Mouse (Mus musculus) right cerebral cortex, adult 18-20 months (tissue): ENCODE data around the gene Gucy2e.

Experiments used
- DNase-seq: peaks from one replicate; pipeline ENCODE4 v3.0.0; 2022; ENCODE audit warnings: mixed read lengths

Gucy2e gene

DNA sequence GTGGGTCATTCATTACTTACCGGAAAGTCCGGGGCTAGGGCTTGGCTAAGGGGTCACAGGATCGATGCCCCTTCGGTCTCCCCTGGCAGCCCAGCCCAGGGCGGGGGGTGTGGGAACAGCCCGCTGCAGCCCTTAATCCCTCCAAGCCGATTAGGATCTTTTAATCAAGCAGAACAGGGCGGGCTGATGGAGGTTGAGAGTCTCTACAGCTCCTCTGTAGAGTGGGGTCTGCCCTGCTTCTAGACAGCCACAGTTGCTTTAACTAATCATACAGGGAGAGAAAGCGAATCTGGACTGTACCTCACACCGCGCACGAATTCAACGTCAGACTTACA, at the start of gene Gucy2e:
Gucy2e (minus strand) TSS at position 111 of the 335 bp plus-strand sequence.
- DNase-seq, result no peak

DNA sequence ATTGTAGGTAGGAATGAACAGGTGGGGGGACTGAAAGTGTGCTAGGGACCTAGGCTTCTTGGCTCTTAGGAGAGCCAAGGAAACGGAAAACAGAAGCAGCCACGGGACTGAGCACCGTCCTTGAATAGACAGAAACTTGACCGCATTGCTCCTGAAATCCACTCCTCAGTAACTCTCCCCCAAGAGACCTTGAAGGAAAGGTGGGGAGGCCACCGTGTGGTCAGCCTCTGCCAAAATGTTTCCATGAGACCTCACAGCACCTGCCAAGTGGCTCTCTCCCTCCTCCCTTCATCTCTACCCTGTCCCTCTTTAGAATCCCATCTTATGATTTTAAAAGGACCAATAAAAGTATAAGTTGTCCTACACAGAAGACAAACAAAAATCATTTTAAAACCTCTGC, 40.4 kb upstream of the Gucy2e start:
- DNase-seq, result no peak

DNA sequence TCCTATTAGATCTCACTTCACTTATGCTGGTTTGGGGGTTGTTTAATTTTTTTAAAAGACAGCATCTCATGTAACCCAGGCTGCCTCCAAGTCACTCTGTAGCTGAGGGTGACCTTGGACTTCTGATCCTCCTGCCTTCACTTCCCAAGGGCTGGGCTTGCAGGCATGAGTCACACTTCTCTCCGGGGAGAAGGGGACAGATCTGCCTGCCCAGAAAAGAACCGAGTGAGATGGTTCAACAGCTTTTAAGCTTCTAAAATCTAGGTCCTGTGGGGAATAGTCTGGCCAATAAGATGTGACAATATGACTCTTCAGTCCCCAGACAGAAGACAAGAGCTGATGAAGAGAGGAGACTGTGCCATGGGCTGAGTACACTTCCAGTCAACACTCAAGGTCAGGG, 39.2 kb upstream of the Gucy2e start:
- DNase-seq, result no peak

DNA sequence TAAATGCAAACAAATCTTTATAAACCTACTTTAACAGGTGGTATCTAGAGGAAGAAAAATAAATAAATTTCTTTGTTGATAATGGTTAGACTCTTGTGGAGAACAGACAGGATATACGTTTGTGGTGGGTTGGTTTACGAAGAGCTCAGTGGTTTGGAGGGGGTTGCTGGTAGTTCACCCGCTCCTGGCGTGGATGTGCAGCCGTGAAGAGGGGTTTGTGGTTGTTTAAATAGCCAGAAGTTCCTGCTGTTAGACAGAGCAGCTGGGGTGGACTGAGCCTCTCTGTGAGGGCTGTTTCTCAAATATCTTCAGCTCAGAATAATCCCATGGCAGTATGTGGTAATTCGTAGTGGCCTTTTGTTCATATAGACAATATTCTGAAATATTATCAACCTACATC, 38.8 kb upstream of the Gucy2e start:
- DNase-seq, result no peak

DNA sequence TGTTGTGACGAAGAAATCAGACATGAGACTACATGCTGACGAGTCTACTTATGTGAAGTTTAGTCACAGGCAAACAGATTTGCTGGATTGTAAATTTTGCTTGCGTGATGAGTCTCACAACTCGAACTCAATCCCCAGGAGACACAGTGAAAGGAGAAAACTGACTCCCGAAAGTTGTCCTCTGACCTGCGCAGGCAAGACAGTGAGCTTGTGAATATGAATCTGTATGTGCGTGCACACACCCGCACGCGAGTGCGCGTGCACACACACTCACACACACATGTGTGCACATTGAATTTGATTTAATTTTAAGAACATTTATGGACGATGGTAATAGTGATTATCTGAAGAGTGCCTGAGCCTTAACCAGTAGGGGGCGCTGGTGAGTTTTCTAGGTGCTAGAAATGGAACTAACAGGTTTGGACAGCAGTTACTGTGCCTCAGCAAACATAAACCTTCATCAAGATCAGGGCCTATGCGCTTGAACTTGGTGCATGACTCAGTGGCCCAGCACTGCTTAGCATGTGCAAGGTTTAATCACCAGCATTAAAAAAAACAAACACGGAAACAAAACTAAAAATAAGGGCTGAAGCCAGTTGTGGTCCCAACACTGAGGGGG, 35.4 kb upstream of the Gucy2e start:
- DNase-seq, result peak; percentile 79

DNA sequence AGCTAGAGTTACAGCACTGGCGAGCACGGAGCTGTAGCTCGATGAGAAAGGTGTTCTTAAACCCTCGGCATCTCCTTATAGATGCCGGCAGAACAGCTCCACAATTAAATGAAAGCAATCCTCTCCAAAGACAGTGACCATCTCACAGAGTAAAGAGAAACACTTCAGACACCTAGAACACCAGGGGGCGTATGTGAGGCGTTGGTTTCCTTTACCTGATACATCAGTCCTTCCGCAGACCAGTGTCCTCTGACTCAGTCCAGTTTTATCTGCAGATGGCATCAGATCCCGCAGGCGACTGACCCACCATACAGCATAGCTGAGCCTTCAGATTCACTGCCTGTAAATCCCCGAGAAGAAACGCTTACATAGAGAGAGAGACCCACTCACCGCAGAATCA, 32.7 kb upstream of the Gucy2e start:
- DNase-seq, result peak; percentile 78

DNA sequence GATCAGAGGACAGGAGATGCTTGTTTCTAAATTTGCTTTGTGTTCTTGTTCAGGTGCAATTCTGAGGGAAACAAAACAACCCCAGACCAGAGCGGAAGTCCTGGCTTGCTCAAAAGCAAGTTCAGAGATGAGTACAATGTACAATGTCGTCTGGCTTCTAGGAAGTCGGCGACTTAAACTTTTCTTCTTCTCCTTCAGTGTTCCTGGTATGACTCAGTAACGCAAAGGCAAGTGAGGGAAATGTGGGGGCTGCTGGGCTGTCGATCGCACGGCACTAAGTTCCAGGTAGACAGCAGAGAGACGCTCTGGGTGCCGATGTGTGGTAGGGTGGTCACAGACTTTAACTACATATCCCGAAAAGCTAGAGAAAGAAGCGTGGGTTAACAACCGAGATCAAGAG, 31.3 kb upstream of the Gucy2e start:
- DNase-seq, result peak; percentile 19

DNA sequence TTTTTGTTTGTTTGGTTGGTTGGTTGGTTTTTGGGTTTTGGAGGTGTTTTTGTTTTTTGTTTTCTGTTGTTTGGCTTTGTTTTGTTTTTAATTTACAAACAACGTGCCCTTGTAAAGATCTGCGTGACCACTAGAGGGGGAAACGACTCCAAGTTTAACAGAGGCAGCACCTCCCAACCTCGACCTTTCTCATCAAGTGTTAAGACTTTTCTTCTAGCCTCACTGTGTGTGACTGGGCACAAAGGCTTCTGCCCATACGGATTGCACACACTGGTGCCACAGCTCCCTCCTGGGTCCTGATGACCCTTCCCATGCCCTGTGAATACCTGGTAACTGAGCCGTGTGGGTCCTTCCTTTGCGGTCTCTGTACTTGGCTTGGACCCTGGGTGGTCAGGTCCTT, 30.5 kb upstream of the Gucy2e start:
- no peak for DNase-seq

DNA sequence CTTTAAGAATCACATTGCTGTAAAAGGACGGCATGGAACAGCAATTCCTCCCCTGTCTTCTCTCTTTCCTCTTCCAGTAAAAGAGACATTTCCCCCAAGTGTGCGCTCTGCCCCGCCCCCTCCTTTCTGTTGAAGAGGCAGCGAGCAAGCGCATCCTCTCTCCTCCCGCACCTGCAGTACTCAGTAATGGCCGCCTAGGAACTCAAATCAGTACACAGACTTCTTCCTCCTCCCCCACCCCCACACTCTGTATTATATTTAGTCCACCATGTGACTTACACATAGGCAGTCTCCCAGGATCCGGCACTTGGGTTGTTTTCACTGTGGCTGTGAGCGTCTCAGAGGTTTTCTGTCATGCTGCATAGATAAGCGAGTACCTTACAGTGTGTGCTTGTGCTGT, 29.4 kb upstream of the Gucy2e start:
- DNase-seq, result peak; percentile 91

DNA sequence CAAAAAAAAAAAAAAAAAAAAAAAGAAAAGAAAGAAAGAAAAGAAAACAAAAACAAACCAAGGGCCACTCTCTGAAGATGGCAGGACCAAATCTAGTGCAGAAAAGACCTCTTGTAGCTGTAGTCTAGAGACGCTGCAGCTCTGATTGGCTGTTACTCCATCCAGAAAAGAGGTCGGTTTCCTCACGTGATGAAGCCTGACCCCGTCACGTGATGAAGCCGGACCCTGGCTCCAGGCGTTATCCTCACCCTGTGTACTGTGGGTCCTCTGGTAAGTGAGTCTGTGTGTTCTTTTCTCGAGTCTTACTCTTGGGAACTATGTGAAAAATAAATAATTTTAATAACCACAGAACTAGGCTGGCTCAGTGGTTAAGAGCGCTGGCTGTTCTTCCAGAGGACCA, 28.6 kb upstream of the Gucy2e start:
- no peak for DNase-seq

DNA sequence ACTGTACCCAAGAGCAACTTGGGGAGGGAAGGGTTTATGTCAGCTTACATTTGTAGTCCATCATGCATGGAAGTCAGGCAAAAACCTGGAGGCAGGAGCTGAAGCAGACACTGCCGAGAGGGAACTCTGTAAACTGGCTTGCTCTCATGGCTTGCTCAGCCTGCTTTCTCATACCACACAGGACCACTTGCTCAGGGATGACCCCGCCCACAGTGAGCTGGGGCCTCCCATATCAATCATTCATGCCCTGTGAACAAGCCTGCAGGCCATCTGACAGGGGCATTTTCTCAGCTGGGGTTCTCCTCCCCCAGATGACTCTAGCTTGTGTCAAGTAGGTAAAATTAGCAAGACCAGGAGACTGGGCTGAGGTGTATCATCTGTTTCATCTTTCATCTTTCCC, 27.4 kb upstream of the Gucy2e start:
- no peak for DNase-seq

DNA sequence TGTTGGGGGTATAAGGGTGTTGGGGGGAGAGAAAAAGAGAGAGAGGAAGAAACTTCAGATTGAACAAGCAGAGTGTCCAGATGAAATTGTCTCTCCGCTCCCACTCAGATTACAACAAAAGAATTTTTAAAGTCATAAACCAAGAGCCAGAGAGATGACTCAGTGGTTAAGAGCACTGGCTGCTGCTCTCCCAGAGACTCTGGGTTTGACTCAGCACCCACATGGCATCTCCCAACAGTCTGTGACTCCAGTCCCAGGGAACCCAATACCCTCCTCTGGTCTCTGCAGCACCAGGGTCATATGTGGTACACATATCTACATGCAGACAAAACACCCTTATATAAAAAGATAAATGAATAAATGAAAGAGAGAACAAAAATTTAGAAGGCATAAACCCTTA, 23.3 kb upstream of the Gucy2e start:
- DNase-seq, result no peak

DNA sequence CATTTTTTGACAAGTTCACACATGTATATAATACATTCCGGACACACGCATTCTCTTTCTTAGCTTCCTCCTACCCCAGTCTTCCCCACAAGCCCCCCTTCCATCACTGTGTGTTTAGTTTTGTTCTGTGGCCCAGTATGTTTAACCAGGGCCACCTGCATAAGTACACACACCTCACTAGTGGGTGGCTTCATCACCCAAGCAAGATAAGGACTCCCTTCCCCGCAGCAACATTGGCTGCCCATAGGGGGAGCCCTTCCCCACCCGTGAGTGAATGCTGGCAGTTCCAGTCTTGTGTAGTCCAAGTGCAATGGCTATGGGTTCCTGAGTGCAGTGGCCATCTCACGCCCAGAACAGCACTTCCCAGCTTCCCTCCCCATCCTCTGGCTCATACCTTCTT, 21.5 kb upstream of the Gucy2e start:
- peak; percentile 33 for DNase-seq

DNA sequence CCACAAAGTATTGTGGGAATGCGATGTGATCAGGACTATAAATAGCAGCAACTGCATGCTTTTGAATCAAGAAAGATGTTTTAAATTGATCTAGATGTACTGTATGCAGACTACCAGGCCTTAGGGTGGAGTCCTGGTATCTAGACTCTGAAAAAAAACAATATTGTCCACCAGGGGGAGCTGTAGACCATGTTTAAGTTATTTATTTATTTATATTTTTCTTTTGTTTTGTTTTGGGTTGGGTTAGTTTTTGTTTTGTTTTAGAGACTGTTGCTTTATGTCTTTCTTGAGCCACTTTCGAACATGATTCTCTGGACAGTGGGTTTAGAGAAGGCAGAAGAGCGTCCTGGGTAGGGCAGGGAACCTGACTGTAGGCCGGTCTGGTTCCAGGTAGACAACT, 21.0 kb upstream of the Gucy2e start:
- DNase-seq, result no peak

DNA sequence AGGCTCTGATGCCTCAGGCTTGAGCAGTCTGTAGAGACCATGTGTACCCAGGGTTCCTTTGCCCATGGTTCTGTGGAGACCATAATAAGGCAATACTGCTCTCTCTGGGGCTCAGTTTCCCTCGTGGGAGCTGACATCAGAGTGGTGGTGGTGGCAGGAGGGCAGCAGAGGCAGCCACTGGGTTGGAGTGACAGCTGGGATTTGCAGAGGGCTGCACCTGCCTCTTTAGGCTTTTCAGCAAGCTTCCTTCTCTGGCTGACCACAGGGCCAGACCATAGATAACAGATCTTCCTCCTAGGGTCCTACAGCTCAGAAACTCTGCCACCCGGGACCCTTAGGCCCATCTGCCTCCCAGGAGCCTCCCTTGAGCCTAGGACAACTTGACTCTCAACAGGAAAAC, 20.2 kb upstream of the Gucy2e start:
- DNase-seq, result no peak

DNA sequence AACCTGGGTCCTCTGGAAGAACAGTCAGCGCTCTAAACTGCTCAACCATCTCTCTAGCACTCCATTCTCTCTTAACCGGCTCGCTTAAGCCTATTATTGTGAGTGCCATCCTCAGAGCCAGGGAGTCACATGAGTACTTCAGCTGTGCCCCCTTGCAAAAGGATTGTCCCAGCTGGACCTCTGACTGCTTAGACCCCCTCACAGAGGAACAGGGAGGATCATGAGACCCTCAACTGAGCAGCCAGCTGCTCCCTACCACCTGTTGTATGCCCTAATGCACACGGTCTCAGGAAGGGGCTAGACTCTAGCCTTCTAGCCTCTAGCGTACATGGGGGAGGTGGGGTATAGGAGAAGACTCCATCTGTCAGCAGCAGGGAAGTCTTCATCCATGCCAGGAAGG, 18.0 kb upstream of the Gucy2e start:
- DNase-seq, result no peak

DNA sequence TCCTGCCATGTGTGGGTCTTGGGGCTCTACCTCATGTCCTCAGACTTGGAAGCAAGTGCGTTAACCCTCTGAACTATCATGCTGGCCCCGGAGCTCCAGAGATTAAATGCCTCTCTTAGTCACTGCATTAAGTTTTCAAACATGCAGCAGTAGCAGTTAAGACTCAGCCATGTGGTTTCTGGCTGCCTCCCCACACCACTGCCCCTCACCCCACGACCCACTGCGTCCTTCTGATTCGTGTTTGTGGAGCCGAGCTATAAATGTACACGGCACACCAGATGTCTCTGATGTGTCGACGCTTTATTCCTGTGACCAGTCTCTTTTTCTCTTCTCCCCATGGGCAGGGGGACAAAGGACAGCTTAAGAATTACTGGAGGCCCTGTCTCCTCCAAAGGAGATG, 16.3 kb upstream of the Gucy2e start:
- DNase-seq, result no peak

DNA sequence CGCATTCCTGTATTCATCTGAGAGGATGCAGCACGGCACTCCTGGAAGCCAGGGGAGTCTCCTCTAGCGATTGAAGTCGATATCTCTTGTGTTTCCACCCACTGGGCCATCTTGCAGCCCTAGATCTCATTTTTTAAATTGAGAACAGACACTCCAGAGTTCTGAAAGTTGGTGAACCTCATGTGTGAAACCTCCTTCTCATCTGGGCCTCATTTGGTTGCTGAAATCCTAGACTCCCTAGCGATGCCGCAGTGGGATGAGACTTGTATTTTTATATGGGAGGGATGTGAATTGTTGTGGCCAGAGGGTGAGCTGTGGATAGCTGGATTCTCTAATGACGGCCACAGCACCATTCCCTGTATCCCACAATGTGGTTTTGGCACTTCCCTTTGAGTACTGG, 15.1 kb upstream of the Gucy2e start:
- DNase-seq, result no peak

DNA sequence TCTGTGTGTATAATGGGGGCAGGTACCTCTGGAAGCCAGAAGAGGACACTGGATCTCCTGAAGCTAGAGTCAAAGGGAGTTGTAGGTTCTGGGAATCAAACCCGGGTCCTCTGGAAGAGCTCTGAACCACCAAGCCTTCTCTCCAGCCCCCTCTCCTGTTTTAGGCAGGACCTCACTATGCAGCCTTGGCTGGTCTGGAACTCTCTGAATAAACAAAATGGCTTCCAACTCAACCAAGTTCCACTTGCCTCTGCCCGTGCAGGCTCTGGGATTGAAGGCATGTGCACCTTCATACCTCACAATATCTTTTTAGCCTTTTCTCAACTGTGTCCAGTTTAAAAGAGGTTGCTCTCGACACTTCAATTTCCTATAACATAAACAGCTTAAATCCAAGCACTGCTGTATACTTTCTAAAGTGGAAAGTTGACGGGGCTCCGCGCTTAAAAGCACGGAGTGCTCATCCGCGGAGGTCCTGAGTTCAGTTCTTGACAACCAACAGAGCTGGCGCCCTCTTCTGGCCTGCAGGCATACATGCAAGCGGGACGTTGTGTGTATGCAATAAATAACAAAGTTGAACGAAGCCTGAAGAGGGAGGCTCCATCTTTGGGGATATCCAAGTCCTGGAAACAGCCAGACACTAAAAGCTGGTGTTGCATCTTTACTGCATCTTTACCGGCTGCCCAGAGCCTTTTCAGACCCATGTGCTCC, 14.5 kb upstream of the Gucy2e start:
- no peak for DNase-seq

DNA sequence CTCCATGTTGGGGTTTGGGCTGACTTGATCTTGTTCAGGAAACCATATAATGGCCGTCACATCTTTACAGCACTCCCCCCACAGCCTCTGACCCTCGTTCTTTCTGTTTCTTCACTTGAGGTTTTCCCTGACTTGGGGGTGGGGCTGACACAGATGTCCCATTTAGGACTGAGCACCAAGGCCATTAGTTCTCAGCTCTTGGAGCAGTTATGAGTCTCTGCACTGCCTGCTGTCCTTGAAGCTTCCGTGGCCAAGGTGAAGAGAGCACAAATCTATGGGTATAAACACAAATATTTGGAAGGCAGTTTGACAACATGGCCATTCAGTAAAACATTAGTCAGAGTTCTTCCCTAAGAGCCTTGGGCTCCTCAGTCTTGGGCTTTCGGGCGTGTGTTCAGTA, 13.3 kb upstream of the Gucy2e start:
- no peak for DNase-seq

DNA sequence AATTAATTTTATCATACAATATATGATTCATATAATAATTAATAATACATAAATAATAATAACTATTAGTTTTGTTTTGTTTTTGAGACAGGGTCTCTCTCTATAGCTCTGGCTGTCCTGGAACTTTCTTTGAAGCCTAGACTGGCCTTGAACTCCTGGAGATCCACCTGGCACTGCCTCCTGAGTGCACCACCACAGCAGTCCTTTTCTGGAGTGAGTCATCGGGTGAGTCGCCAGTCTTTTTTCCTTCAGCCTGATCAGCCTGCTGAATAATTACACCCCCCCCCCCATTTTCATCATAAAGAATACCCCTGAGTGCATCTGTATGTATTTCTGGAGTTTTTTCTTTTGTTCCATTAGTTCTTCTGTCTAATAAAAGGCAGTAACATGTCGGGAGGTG, 12.3 kb upstream of the Gucy2e start:
- no peak for DNase-seq

DNA sequence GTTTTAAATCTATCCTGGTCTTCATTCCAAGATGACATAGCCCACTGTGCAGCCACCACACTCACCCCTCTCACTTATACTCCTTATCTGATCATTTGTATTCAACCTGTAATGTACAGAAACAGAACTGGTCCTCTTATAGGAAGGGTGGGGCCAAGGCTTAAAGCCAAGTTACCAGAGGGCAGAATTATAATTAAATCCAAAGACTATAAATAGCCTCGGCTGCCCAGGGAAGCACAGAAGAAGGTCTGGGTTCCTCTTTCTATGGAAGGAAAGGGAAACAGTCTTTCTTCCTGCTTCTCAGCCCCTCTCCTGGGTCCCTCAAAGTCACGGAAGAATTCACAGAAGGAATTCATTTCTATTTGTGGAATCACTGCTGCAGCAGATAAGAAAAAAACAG, 8.8 kb upstream of the Gucy2e start:
- DNase-seq, result no peak

DNA sequence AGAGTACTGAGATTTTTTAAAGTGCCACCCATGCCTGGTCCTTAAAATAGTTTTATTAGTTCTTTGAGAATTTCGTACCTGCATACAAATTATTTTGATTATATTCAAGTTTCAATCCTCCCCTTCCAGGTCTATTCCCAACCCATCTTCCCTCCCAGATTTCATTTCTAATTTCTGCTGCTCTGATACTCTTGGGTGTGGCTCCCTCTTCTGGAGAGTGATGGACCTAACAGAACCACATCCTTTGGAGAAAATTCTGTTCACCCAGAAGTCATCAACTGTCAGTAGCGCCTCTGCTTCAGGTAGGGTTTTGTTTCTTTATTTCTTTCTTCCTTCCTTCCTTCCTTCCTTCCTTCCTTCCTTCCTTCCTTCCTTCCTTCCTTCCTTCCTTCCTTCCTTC, 8.1 kb upstream of the Gucy2e start:
- peak; percentile 45 for DNase-seq

DNA sequence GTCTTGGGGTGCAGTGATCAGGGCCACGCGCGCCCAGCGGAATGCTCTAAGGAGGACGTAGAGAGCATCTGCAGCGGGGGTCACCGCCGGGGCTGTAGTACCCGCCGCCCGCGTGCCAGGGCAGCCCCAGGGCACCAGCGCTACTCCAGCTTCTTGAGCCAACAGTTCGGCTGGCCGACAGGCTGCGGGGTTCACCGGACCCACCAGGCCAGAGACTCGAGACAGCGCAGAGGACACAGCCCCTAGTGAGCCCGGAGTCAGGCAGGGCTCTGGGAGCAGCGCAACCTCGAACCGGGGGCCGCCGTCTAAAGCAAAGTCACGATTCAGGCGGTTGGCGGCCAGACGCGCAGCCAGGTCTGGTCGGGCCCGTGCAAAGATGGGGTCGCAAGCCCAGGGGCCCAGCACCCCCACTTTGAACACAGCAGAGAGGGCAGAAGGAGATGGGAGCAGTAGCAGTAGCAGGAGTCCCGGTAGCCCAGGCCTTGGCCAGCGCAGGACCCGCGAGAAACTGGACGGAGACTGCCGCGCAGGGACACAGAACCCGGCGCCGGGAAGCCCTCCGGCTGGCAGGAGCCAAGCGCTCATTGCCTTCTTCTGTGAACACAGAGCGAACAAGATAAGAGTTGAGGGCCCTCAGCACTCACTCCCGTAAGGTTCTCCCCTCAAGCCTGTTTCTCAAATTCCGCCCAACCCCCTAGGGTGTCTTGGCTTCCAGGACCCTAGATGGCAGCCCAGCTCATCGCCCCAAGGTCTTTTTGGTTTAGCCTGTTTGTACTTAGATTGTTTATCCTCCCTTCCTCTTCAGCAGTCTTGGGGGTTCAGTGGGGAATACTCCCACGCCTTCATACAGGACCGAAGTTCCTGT, 543 bp downstream of the Gucy2e start:
- no peak for DNase-seq
